Mouse (Mus musculus) MEL (cell line): ENCODE measurements around the gene Barx2.

ENCODE experiments used
- CTCF ChIP-seq, 3 experiments: IDR thresholded peaks in 2 of 3; conservative IDR thresholded peaks in 1 of 3; 2 replicates each; pipeline ENCODE4 v1.5.1; 2011 to 2012; ENCODE audit warnings: low read length in 3 of 3, low read depth in 2 of 3, mild to moderate bottlenecking in 2 of 3, improper control_type of control experiment in 1 of 3, inconsistent platforms in 1 of 3, mixed read lengths in 1 of 3, moderate library complexity in 1 of 3; ENCODE audit not compliant: control insufficient read depth in 1 of 3, insufficient read depth in 1 of 3, poor library complexity in 1 of 3, severe bottlenecking in 1 of 3
- EP300 ChIP-seq, 2 experiments: IDR thresholded peaks; 2 replicates each; pipeline ENCODE4 v1.6.1; 2011; ENCODE audit warnings: improper control_type of control experiment in 2 of 2, low read length in 2 of 2, low read depth in 1 of 2, mild to moderate bottlenecking in 1 of 2
- HCFC1 ChIP-seq: IDR thresholded peaks from 2 replicates; pipeline ENCODE4 v1.6.1; 2012; ENCODE audit warnings: low read depth, mild to moderate bottlenecking, inconsistent platforms, low read length, improper control_type of control experiment, moderate library complexity
- MAFK ChIP-seq: IDR thresholded peaks from 2 replicates; pipeline ENCODE4 v1.6.1; 2011; ENCODE audit warnings: low read depth, mild to moderate bottlenecking, low read length, improper control_type of control experiment, borderline replicate concordance
- POLR2A ChIP-seq, 2 experiments: IDR thresholded peaks; 2 replicates each; pipeline ENCODE4 v1.6.1; 2011 to 2012; ENCODE audit warnings: low read length in 2 of 2, mild to moderate bottlenecking in 2 of 2, control low read depth in 1 of 2, improper control_type of control experiment in 1 of 2, low read depth in 1 of 2, moderate library complexity in 1 of 2; ENCODE audit not compliant: control insufficient read depth in 1 of 2, insufficient read depth in 1 of 2, poor library complexity in 1 of 2
- TAL1 ChIP-seq: IDR thresholded peaks from 2 replicates; pipeline ENCODE4 v1.6.1; 2012; ENCODE audit warnings: mild to moderate bottlenecking, inconsistent platforms, low read length, moderate library complexity, mixed read lengths

DNA sequence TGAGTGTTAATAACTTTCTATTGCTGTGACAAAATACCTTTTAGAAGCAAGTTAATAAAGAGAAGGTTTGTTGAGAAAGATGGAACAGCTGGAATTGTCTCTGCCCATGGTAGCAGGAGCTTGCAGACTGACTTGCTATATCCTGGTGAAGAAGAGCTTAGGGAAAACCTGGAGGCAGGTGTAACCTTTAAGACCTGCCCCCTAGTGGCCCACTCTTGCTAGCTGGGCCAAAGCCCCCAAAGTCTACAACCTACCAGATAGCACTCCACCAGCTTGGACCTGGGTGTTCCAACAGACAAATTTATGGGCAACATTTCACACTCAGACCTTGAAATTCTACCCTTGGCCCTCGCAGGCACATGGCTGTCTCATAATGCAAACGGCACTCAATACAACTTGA, 104.5 kb downstream of the Barx2 start:
- TF ChIP-seq POLR2A (IDR thresholded peaks at IDR 0.05; ENCODE audit: control insufficient read depth in 1 of 2, insufficient read depth in 1 of 2, low read depth in 1 of 2, low read length in 2 of 2, poor library complexity in 1 of 2) (no peak), HCFC1 (no peak), EP300 (IDR thresholded peaks at IDR 0.05; ENCODE audit: low read depth in 1 of 2, low read length in 2 of 2) (no peak), CTCF (IDR thresholded peaks at IDR 0.05 in 2 of 3, conservative IDR thresholded peaks at IDR 0.05 in 1 of 3; ENCODE audit: control insufficient read depth in 1 of 3, insufficient read depth in 1 of 3, low read depth in 2 of 3, low read length in 3 of 3, poor library complexity in 1 of 3, severe bottlenecking in 1 of 3) (0 out of 6 replicates have a peak, but pooled peaks of 1 of the 3 experiments have one; percentile 4), TAL1 (no peak), MAFK (no peak)
